Mouse (Mus musculus) heart, embryonic 13.5 days (tissue): ENCODE measurements at regions not wholly inside any gene's neighbourhood (a gene's known extent, or its start where the extent isn't known, plus 50 kb on each side); places are given as distances from the start of the nearest gene placed in this dataset.

Source experiments
- ATAC-seq: fragments of 200-750 bp; cut with Nextera tagmentation; 2 replicates; pipeline ENCODE4 v1.8.0; 2017; ENCODE audit warnings: moderate TSS enrichment; ENCODE audit not compliant: insufficient number of reproducible peaks, low FRiP score, low TSS enrichment; ENCODE audit errors: extremely low read depth
- H3K27ac ChIP-seq: fragments of 300-500 bp; sonication (generic); replicated peaks from 2 replicates; pipeline ENCODE4 v1.5.1; 2015; ENCODE audit warnings: moderate library complexity, mild to moderate bottlenecking, inconsistent platforms
- H3K27me3 ChIP-seq: fragments of 300-500 bp; sonication (generic); replicated peaks from 2 replicates; pipeline ENCODE4 v1.6.1; 2015; ENCODE audit warnings: mild to moderate bottlenecking, inconsistent platforms
- H3K36me3 ChIP-seq: fragments of 300-500 bp; sonication (generic); 2 replicates; pipeline ENCODE4 v1.6.1; 2015; ENCODE audit warnings: mild to moderate bottlenecking, inconsistent platforms
- H3K4me1 ChIP-seq: fragments of 300-500 bp; sonication (generic); 2 replicates; pipeline ENCODE4 v1.6.1; 2015; ENCODE audit warnings: inconsistent platforms
- H3K4me2 ChIP-seq: fragments of 300-500 bp; sonication (generic); 2 replicates; pipeline ENCODE4 v1.6.1; 2015; ENCODE audit warnings: inconsistent platforms, mild to moderate bottlenecking, moderate library complexity
- H3K4me3 ChIP-seq: fragments of 300-500 bp; sonication (generic); 2 replicates; pipeline ENCODE4 v1.5.1; 2015; ENCODE audit warnings: moderate library complexity, mild to moderate bottlenecking, inconsistent platforms
- H3K9ac ChIP-seq: fragments of 300-500 bp; sonication (generic); 2 replicates; pipeline ENCODE4 v1.6.1; 2015; ENCODE audit warnings: inconsistent platforms, mild to moderate bottlenecking, moderate library complexity
- H3K9me3 ChIP-seq: fragments of 300-500 bp; sonication (generic); 2 replicates; pipeline ENCODE4 v1.6.1; 2016; ENCODE audit warnings: inconsistent platforms
- WGBS: fragments of 180-500 bp; shearing (Covaris S2); methylation state at CpG from one replicate; pipeline ENCODE4 v1.1.7; 2015; ENCODE audit warnings: mixed read lengths; 5-methylcytosine and 5-hydroxymethylcytosine counted together

GRCm38 (mm10) chr2:174867397-174867796, 107.0 kb downstream of the Edn3 start:
- 57% methylated on average over 5 of the region's 5 CpGs for WGBS

GRCm38 (mm10) chr2:174868186-174868585, 107.8 kb downstream of the Edn3 start:
- WGBS, result 28% methylated on average over 3 of the region's 3 CpGs
- H3K27ac ChIP-seq, result peak overlapping the region; percentile 79

More at GRCm38 (mm10) chr2:174867397-174867796, 107.0 kb downstream of the Edn3 start:
- H3K9me3 ChIP-seq, result no peaks in the 10 kb centered on the region
- H3K9ac ChIP-seq, result no peak overlapping the region
- H3K4me2 ChIP-seq, result no peak overlapping the region
- no peak overlapping the region for H3K27ac ChIP-seq
- no peaks in the 10 kb centered on the region for H3K36me3 ChIP-seq
- H3K4me1 ChIP-seq, result peaks cover 45% of the 10 kb centered on the region
- no peaks in the 10 kb centered on the region for H3K27me3 ChIP-seq
- ATAC-seq, result no peak
- no peak overlapping the region for H3K4me3 ChIP-seq

GRCm38 (mm10) chr2:174868743-174869369, 108.4 kb downstream of the Edn3 start:
- Histone ChIP-seq H3K36me3 (no peaks in the 10 kb centered on the region), H3K9ac (peak overlapping the region; percentile 52), H3K27me3 (no peaks in the 10 kb centered on the region), H3K27ac (peak overlapping the region; percentile 79), H3K4me2 (no peak overlapping the region), H3K9me3 (no peaks in the 10 kb centered on the region), H3K4me3 (no peak overlapping the region), H3K4me1 (peaks cover 45% of the 10 kb centered on the region)
- 32% methylated on average over 8 of the region's 8 CpGs for WGBS
- ATAC-seq, result no peak; the same call in 1 of the 2 replicates

More at GRCm38 (mm10) chr2:174868186-174868585, 107.8 kb downstream of the Edn3 start:
- H3K36me3 ChIP-seq, result no peaks in the 10 kb centered on the region
- H3K4me2 ChIP-seq, result no peak overlapping the region
- no peak for ATAC-seq
- peaks cover 45% of the 10 kb centered on the region for H3K4me1 ChIP-seq
- no peaks in the 10 kb centered on the region for H3K27me3 ChIP-seq
- no peaks in the 10 kb centered on the region for H3K9me3 ChIP-seq
- H3K9ac ChIP-seq, result no peak overlapping the region
- no peak overlapping the region for H3K4me3 ChIP-seq

GRCm38 (mm10) chr2:174870284-174870683, 109.9 kb downstream of the Edn3 start:
- 80% methylated on average over 5 of the region's 5 CpGs for WGBS

GRCm38 (mm10) chr2:174871225-174871624, 110.8 kb downstream of the Edn3 start:
- H3K27me3 ChIP-seq, result no peaks in the 10 kb centered on the region
- ATAC-seq, result no peak
- no peak overlapping the region for H3K27ac ChIP-seq
- no peaks in the 10 kb centered on the region for H3K9me3 ChIP-seq
- peaks cover 49% of the 10 kb centered on the region for H3K4me1 ChIP-seq
- H3K4me3 ChIP-seq, result no peak overlapping the region
- H3K36me3 ChIP-seq, result no peaks in the 10 kb centered on the region
- H3K9ac ChIP-seq, result no peak overlapping the region
- H3K4me2 ChIP-seq, result no peak overlapping the region
- 73% methylated on average over 10 of the region's 10 CpGs for WGBS

More at GRCm38 (mm10) chr2:174870284-174870683, 109.9 kb downstream of the Edn3 start:
- H3K4me1 ChIP-seq, result peaks cover 45% of the 10 kb centered on the region
- H3K36me3 ChIP-seq, result no peaks in the 10 kb centered on the region
- no peaks in the 10 kb centered on the region for H3K27me3 ChIP-seq
- H3K4me3 ChIP-seq, result no peak overlapping the region
- no peak for ATAC-seq
- H3K9ac ChIP-seq, result no peak overlapping the region
- H3K27ac ChIP-seq, result no peak overlapping the region
- H3K4me2 ChIP-seq, result no peak overlapping the region
- no peaks in the 10 kb centered on the region for H3K9me3 ChIP-seq

GRCm38 (mm10) chr2:174871844-174872243, 111.4 kb downstream of the Edn3 start:
- Histone ChIP-seq H3K36me3 (no peaks in the 10 kb centered on the region), H3K9me3 (no peaks in the 10 kb centered on the region), H3K27ac (no peak overlapping the region; the same call in 1 of the 2 replicates), H3K4me2 (no peak overlapping the region), H3K4me1 (peaks cover 42% of the 10 kb centered on the region), H3K4me3 (no peak overlapping the region), H3K9ac (no peak overlapping the region), H3K27me3 (no peaks in the 10 kb centered on the region)
- WGBS, result 41% methylated on average over 3 of the region's 3 CpGs
- ATAC-seq, result no peak

GRCm38 (mm10) chr2:174876886-174877285, 116.5 kb downstream of the Edn3 start:
- H3K27ac ChIP-seq, result no peak overlapping the region
- 48% methylated on average over 5 of the region's 5 CpGs for WGBS
- no peaks in the 10 kb centered on the region for H3K36me3 ChIP-seq
- H3K4me2 ChIP-seq, result no peak overlapping the region
- H3K9ac ChIP-seq, result no peak overlapping the region
- no peak overlapping the region for H3K4me3 ChIP-seq
- ATAC-seq, result no peak
- H3K9me3 ChIP-seq, result no peaks in the 10 kb centered on the region
- H3K4me1 ChIP-seq, result peaks cover 13% of the 10 kb centered on the region
- H3K27me3 ChIP-seq, result no peaks in the 10 kb centered on the region

- H3K27me3 ChIP-seq, result no peaks in the 10 kb centered on the region
- WGBS, result 30% methylated on average over 4 of the region's 4 CpGs
- no peak overlapping the region for H3K27ac ChIP-seq
- H3K9ac ChIP-seq, result no peak overlapping the region
- H3K4me1 ChIP-seq, result 0 out of 2 replicates have a peak, but pooled peaks cover 9% of the 10 kb centered on the region
- no peak overlapping the region for H3K4me3 ChIP-seq
- H3K36me3 ChIP-seq, result no peaks in the 10 kb centered on the region
- no peaks in the 10 kb centered on the region for H3K9me3 ChIP-seq
- H3K4me2 ChIP-seq, result no peak overlapping the region
- no peak for ATAC-seq
Observed at GRCm38 (mm10) chr2:174878979-174879378, 118.6 kb downstream of the Edn3 start.

- Histone ChIP-seq H3K4me2 (no peak overlapping the region), H3K4me3 (no peak overlapping the region), H3K27me3 (0 out of 2 replicates have a peak, but pooled peaks cover 4% of the 10 kb centered on the region), H3K9ac (no peak overlapping the region), H3K27ac (no peak overlapping the region), H3K9me3 (no peaks in the 10 kb centered on the region), H3K4me1 (0 out of 2 replicates have a peak, but pooled peaks cover 9% of the 10 kb centered on the region), H3K36me3 (no peaks in the 10 kb centered on the region)
- WGBS, result 86% methylated on average over 13 of the region's 13 CpGs
- no peak for ATAC-seq
Observed at GRCm38 (mm10) chr2:174880659-174881058, 120.2 kb downstream of the Edn3 start.

- H3K4me1 ChIP-seq, result no peaks in the 10 kb centered on the region
- no peaks in the 10 kb centered on the region for H3K9me3 ChIP-seq
- no peak for ATAC-seq
- no peak overlapping the region for H3K4me2 ChIP-seq
- no peak overlapping the region for H3K9ac ChIP-seq
- 68% methylated on average over 19 of the region's 19 CpGs for WGBS
- no peak overlapping the region for H3K4me3 ChIP-seq
- 0 out of 2 replicates have a peak, but pooled peaks cover 4% of the 10 kb centered on the region for H3K27me3 ChIP-seq
- no peak overlapping the region for H3K27ac ChIP-seq
- H3K36me3 ChIP-seq, result no peaks in the 10 kb centered on the region
Observed at GRCm38 (mm10) chr2:174884232-174885225, 124.1 kb downstream of the Edn3 start.

GRCm38 (mm10) chr2:174892658-174893057, 117.4 kb upstream of the Gm14444 start:
- 54% methylated on average over 7 of the region's 7 CpGs for WGBS
- Histone ChIP-seq H3K9ac (no peak overlapping the region), H3K4me3 (no peak overlapping the region), H3K9me3 (no peaks in the 10 kb centered on the region), H3K4me2 (no peak overlapping the region), H3K27ac (no peak overlapping the region), H3K4me1 (peaks cover 7% of the 10 kb centered on the region), H3K36me3 (no peaks in the 10 kb centered on the region), H3K27me3 (no peaks in the 10 kb centered on the region)
- ATAC-seq, result no peak
